7 mouse cellular contexts compared by ENCODE assay signal in the genomic region with DNA sequence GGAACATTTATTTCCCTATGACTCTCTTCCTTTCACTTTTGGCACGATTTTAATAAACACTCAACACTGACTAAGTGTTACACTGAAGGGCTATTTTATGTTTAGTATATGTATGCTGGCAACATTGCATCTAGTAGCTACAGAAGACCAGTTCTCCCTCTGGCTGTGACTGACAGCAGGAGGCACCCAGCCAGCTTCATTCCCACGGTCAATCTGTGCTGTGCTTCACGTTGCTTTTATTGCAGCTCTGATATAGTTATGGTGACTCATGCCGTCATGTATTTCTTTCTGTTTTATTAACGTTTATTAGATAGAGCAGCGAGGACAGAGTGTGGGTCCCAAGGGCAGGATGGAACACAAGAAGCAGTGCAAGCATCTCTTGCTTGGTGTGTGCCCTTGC. TPM values are rescaled to one million over a fixed set of nuclear protein-coding genes. Genes with fewer than 3 reads are reported as not detected.
DNase-seq lines count a peak whose midpoint lies in the region; ATAC-seq lines count a peak whose summit lies in the region.

No protein-coding gene starts in this region.

- no peak for DNase-seq in limb, embryonic 10.5 days (ENCODE audit: low spot score)
- peak; percentile 77 to 82 for DNase-seq in layer of hippocampus, adult 8-10 months (ENCODE audit: low spot score in 2 of 2)
- peak; percentile 56 for DNase-seq in right cerebral cortex, postnatal 25 days
- no peak for DNase-seq in ovary, adult 18-20 months (ENCODE audit: low spot score)

- peaks cover 21% of the 10 kb centered on the region for H3K4me1 ChIP-seq in limb, embryonic 12.5 days (replicated peaks)
- H3K4me1 ChIP-seq in limb, embryonic 10.5 days, result peaks cover 5% of the 10 kb centered on the region; the same call in 1 of the 2 replicates
- H3K4me1 ChIP-seq in forebrain, embryonic 15.5 days, result peaks cover 18% of the 10 kb centered on the region

- 60% methylated on average over 6 of the region's 6 CpGs for WGBS in limb, embryonic 12.5 days
- 85% methylated on average over 6 of the region's 6 CpGs for WGBS in limb, embryonic 10.5 days
- 43% methylated on average over 6 of the region's 6 CpGs for WGBS in forebrain, embryonic 15.5 days

- H3K9me3 ChIP-seq in limb, embryonic 12.5 days, result no peaks in the 10 kb centered on the region
- H3K9me3 ChIP-seq in limb, embryonic 10.5 days (replicated peaks), result no peaks in the 10 kb centered on the region
- no peaks in the 10 kb centered on the region for H3K9me3 ChIP-seq in forebrain, embryonic 15.5 days

- no peaks in the 10 kb centered on the region for H3K36me3 ChIP-seq in limb, embryonic 12.5 days
- H3K36me3 ChIP-seq in limb, embryonic 10.5 days, result no peaks in the 10 kb centered on the region
- no peaks in the 10 kb centered on the region for H3K36me3 ChIP-seq in forebrain, embryonic 15.5 days

- H3K4me3 ChIP-seq in limb, embryonic 12.5 days (replicated peaks), result no peak overlapping the region
- H3K4me3 ChIP-seq in limb, embryonic 10.5 days, result no peak overlapping the region
- no peak overlapping the region for H3K4me3 ChIP-seq in forebrain, embryonic 15.5 days

- ATAC-seq in limb, embryonic 12.5 days (ENCODE audit: insufficient number of reproducible peaks, insufficient read depth, low FRiP score, low TSS enrichment, low read depth), result no peak
- ATAC-seq in forebrain, embryonic 15.5 days (replicated peaks), result peak; percentile 70
- ATAC-seq in erythroid progenitor cell, adult 5-6 weeks (replicated peaks; ENCODE audit: low FRiP score, poor library complexity, severe bottlenecking), result no peak

- no peaks in the 10 kb centered on the region for H3K27me3 ChIP-seq in limb, embryonic 12.5 days
- H3K27me3 ChIP-seq in limb, embryonic 10.5 days (ENCODE audit: low read depth, poor library complexity, severe bottlenecking), result no peaks in the 10 kb centered on the region
- H3K27me3 ChIP-seq in forebrain, embryonic 15.5 days, result no peaks in the 10 kb centered on the region

- no peak overlapping the region for H3K9ac ChIP-seq in limb, embryonic 12.5 days (replicated peaks)
- H3K9ac ChIP-seq in forebrain, embryonic 15.5 days (replicated peaks), result no peak overlapping the region

- no peak overlapping the region for H3K4me2 ChIP-seq in limb, embryonic 12.5 days
- H3K4me2 ChIP-seq in forebrain, embryonic 15.5 days (replicated peaks), result no peak overlapping the region

- 0 out of 2 replicates have a peak overlapping the region, but pooled peaks have one; percentile 2 for H3K27ac ChIP-seq in limb, embryonic 12.5 days
- no peak overlapping the region for H3K27ac ChIP-seq in limb, embryonic 10.5 days
- no peak overlapping the region for H3K27ac ChIP-seq in forebrain, embryonic 15.5 days (replicated peaks)

RNA-seq across cellular contexts. Expression of a gene that starts 20.2 kb away (rescaled TPM):
- 9.0 and 12.3 TPM in 2 replicates for polyA plus RNA-seq in limb, embryonic 12.5 days (2016; fragmentation: Nextera tagmentation; extraction: Ambion mirVana)
- polyA plus RNA-seq in limb, embryonic 10.5 days (2016; fragmentation: Nextera tagmentation; extraction: Ambion mirVana), result 10.7 and 11.1 TPM in 2 replicates
- 8.3 and 9.4 TPM in 2 replicates for polyA plus RNA-seq in forebrain, embryonic 15.5 days (2015; fragmentation: Nextera tagmentation; extraction: Ambion mirVana)
- 10 to 100 TPM; 45.2 to 65.3 (median 56.2) TPM for total RNA-seq in layer of hippocampus, adult 8-10 months (2022)
- total RNA-seq in erythroid progenitor cell, adult 5-6 weeks (2015; ENCODE audit: low replicate concordance), result 8.6 and 15.1 TPM in 2 replicates
- total RNA-seq in erythroid progenitor cell, adult 5-6 weeks (2017; ENCODE audit: low replicate concordance), result 2.3 and 5.1 TPM in 2 replicates

Comparison
In these comparisons a context has a peak if more than half of its experiments do, and no peak if none do; other contexts are left out.
1. DNase-seq: peak in layer of hippocampus, adult 8-10 months (2 of 2) and right cerebral cortex, postnatal 25 days (single experiment); none in limb, embryonic 10.5 days (single experiment) and ovary, adult 18-20 months (single experiment).